Mouse (Mus musculus) right cerebral cortex, postnatal 10 days (tissue): Measurements from ENCODE around the gene H2al1b.
A peak's percentile ranks its signal among the peaks of the same experiment; 100 is the strongest.
"Not testable (repeated sequence)": the region's sequence is repeated elsewhere in the genome, so short reads cannot be mapped to it uniquely, and the experiment has no call there.

ENCODE experiments used
- DNase-seq, 2 experiments: peaks; one replicate each; pipeline ENCODE4 v3.0.0; 2021; ENCODE audit warnings: low spot score in 2 of 2

H2al1b gene

DNA sequence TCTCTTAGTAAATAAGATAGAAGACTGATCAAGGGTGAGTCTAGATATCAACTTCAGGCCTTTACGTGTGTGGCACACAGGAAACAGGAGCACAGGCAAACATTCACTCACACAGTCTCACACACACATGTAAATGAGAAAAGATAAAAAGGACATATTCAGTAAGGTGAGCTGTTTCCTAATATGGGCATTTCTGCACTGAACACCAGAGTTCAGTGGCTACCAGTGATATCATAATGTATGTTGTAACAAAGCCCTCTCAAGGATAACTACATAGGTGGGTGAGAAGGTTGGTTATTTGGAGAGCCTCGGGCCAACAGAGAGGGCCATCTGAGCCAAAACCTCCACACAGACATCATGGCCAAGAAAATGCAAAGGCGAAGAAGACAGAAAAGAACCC, at the start of gene H2al1b:
TSS of gene H2al1b (plus strand) at position 301 of the 400 bp plus-strand sequence.
- not testable (repeated sequence) for DNase-seq

DNA sequence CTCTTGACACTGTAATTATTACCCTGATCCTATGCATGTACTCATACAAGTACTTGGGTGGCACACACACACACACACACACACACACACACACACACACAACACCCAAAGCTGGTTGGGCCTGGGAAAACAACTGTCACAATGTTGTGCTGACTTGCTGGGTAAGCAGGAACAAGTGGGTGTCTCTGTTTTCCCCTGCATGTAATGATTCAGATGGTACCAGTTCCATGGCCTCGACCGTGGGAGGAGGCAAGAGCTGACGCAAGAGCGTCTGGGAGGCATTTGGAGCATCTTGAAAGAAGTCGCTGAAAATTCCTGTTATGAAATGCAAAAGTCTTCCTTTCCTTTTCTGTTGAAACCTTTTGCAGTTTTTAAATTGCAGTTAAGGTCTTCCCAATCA, 48.2 kb upstream of the H2al1b start:
- peak; percentile 36 to 44 for DNase-seq

DNA sequence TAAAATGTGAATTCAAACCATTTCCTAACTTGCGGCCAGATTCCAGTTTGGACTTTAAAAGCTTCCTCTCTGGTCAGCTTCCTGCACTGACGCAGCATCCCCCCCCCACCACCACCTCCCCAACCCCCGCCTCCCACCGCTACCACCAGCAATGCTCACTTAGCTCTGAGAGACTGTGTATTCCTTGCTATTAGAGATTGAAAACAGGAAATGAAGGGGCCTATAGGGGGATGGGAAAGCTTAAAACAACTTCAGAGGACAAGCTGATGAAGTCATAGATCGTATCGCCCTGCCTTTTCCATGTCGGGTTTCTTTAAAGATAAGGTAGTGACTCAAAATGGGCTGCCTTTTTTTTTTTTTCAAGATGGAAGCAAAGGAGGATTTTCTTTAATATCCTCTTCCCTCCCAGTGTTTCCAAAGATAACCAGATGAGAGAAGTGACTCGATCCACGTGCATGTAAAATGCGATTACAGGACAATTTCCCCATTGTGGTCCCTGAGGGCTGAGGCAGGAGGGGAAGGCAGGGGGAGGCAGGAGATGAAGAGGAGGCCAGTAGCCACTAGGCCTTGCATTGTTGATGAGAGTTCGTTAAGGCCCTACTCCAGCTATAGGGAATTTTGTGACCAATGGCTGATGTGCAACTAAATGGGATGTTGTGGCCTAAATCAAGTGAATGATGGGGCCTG, 47.6 kb upstream of the H2al1b start:
- no peak for DNase-seq

DNA sequence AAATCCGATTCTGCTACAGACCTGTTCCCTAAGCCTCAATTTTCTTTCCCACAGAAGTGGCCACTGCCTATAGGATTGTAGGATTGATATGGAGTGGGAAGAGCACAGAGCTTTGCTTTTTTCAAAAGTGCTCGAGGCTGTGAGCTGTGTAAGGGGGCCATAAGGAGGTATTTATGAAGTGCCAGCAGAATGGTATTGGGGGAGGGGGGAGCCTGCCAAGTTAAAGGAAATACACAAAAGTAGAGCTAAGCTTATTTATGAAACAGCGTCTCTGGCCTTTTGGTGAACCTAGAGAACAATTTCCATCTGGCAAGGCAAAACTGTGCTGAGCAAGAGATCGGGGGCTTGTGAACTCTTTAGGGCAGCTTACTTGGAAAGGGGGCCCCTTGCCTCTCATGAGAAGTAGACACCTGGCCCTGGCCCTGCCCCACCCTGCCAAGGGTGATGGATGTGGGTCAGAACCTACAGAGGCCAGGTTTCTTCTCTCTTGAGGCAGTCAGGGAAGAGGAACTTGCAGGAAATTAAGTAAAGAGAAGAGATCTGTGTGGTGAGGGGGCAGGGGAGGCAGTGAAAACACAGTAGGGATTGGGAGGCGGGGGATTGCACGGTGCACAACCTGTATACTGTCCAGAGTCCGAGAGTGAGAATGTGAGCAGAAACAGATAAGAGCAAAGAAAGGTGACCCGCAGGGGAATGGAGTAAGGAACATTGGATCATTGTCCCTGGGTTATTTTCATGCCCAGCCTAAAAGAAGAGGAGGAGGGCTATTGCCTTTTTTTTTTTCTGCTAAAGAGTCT, 46.5 kb upstream of the H2al1b start:
- DNase-seq = no peak

DNA sequence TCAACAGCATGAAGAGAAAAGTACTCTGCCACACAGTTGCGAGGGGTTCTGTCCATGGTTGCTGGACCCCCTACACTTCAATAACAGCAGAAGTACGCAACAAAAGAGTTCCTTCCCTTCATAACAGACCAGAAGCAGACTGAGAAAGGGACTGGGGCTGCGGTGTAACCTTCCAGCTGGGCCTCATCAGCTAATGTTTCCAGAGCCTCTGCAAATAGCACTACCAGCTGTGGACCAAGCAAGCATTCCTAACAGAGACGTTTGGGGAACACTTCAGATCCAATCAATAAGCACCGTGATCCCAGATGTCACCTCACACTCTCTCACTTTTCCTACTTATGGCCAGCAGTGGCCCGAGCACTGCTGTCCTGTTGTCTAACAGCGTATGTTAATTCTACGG, 37.3 kb upstream of the H2al1b start:
- no peak for DNase-seq

DNA sequence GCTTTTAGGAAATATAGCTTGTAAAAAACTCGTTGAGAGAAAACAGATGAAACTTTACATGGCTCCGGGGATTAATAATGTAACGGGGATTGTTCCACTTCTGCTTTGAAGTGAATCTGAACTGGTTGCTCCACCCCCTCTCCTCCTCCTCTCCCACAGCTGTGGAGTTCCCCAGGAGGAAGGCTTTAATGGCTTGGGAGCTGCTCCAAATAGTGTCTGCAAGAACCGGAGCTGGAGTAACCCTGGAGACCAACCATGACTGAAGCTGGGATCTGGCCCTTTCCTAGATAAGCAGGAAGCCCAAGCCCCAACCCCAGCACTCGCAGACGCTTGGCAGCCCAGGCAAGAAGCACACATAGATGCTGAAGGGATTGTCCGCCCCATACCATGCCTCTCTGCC, 34.4 kb upstream of the H2al1b start:
- peak; percentile 27 to 29 for DNase-seq

DNA sequence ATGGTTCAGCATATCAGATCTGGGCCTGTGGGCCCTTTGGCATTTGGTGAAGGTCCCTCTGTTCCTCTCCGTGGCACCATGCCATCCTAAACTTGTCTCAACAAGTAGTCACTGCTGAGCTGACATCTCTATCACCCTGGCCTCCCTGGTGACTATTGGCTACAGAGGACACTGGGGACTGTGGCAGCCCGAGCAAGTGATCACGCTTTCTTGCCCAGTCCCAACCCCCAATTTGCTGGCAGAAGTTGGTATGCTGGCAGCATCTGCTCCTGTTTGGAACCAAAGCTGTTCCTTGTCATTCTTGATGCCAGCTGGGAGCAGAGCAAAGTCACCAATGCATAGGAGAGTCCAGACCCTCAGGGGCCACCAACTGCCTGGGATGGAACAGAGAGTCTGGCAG, 33.2 kb upstream of the H2al1b start:
- peak; percentile 61 to 67 for DNase-seq

DNA sequence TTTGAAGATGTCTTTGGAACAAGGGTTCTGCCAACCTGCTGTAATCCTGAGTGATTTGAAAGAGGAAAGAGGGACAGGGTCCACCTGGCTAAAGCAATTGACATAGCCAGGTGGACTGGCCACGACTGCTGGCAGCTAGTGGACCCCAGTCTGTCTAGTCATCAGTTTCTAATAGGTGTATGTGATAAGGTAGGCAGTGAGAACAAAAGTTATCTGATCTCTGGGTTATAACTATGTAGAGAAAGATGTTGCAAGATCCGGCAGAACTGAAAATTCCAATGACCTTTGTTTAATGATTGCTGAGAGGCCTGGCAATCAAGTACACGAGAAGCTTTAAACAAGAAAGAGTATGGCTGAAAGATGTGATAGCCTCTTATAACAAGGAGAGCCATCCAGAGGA, 29.0 kb upstream of the H2al1b start:
- DNase-seq = no peak

DNA sequence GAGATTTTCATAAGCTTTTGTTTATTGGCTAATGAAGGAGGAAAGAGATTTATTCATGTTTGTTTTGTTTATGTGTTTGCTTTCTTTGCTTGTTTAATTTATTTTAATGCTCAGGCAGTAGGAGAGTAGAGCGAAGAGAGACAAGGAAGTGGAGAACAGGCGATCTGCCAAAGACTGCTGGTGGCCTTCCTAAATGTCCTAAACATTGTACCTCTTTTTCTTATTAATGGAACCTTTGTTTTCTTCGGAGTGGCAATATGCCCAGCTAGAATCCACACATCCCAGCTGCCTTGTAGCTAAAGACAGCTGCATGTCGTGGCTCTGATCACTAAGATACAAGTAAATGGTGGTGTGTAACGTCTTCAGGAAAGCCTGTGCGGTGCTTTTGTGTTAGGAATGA, 25.1 kb upstream of the H2al1b start:
- DNase-seq = peak in 1 of 2 experiments; percentile 27

DNA sequence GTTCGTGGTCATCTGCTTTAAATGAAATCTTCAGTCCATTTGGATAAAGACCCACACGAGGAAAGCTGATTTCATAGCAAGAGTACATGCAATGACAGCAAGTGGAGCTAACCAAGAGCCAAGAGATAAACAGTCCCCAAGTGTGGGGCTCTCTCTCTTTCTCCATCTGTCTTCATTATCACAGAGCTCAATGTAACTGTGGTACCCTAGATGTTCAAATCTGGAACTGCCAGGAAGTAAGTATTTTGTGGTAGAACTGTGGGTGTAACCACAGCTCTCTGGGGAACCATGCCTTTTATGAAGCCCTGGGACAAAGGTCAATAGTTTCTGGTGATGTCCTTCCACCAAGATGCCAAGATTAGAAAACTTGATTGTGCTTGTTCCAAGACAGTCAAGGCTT, 21.5 kb upstream of the H2al1b start:
- DNase-seq = no peak

DNA sequence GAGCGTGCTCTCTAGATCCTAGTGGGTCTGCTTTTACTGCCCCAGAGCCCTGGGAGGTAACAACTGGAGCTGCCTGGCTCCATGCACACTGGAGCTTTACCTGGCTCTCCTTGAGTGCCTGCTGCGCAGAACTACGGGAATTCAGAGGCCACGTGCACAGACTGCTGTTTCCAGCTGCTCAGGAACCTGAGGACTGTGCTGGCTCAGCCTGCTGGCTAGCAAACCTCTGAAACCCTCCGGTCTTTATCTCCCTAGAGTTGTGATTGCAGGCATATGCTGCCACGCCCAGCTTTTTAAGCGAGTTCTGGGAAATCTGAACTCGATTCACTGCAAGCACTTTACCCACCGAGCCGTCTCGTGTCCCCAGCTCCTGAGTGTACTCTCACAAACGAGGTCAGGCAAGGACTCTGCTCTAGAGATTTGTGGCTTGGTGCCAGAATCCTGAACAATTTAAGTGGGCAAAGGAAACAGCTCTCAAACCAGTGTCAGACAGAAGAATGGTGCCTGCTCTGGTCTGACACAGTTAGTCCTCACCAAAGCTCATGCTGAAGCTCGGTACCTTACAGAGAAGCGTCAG, 13.8 kb upstream of the H2al1b start:
- DNase-seq = peak; percentile 24

DNA sequence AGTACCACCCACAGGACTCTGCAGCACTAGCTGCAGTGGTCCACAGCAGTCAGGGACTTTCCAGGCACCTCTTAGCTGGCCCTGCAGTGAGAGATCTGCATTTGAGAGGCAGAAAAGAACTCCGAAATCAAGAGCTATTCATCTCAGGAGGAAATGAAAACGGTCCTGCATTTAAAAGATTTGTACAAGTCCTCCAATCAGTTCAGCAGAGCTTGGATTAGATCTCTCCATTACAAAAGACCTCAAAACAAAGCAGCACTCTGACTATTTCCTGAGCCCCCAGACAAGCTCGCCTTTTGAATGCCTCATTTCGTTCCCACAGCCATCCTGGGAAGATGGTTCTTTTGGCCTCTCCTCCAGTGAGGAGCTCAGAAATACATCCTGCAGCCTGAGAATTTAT, 13.0 kb upstream of the H2al1b start:
- DNase-seq = no peak

DNA sequence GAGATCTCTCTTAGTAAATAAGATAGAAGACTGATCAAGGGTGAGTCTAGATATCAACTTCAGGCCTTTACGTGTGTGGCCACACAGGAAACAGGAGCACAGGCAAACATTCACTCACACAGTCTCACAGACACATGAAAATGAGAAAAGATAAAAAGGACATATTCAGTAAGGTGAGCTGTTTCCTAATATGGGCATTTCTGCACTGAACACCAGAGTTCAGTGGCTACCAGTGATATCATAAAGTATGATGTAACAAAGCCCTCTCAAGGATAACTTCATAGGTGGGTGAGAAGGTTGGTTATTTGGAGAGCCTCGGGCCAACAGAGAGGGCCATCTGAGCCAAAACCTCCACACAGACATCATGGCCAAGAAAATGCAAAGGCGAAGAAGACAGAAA, 3.3 kb upstream of the H2al1b start, which contains the start of gene H2al1a:
TSS of gene H2al1a (plus strand) at position 301 of the 400 bp plus-strand sequence.
- not testable (repeated sequence) for DNase-seq

DNA sequence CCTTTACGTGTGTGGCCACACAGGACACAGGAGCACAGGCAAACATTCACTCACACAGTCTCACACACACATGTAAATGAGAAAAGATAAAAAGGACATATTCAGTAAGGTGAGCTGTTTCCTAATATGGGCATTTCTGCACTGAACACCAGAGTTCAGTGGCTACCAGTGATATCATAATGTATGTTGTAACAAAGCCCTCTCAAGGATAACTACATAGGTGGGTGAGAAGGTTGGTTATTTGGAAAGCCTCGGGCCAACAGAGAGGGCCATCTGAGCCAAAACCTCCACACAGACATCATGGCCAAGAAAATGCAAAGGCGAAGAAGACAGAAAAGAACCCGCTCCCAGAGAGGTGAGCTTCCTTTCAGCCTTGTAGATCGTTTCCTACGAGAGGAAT, 3.1 kb downstream of the H2al1b start, which contains the start of gene H2al1c:
TSS of gene H2al1c (plus strand) at position 301 of the 400 bp plus-strand sequence.
- not testable (repeated sequence) for DNase-seq

DNA sequence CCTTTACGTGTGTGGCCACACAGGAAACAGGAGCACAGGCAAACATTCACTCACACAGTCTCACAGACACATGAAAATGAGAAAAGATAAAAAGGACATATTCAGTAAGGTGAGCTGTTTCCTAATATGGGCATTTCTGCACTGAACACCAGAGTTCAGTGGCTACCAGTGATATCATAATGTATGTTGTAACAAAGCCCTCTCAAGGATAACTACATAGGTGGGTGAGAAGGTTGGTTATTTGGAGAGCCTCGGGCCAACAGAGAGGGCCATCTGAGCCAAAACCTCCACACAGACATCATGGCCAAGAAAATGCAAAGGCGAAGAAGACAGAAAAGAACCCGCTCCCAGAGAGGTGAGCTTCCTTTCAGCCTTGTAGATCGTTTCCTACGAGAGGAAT, 6.3 kb downstream of the H2al1b start, which contains the start of gene H2al1d:
TSS of gene H2al1d (plus strand) at position 301 of the 400 bp plus-strand sequence.
- DNase-seq = not testable (repeated sequence)

DNA sequence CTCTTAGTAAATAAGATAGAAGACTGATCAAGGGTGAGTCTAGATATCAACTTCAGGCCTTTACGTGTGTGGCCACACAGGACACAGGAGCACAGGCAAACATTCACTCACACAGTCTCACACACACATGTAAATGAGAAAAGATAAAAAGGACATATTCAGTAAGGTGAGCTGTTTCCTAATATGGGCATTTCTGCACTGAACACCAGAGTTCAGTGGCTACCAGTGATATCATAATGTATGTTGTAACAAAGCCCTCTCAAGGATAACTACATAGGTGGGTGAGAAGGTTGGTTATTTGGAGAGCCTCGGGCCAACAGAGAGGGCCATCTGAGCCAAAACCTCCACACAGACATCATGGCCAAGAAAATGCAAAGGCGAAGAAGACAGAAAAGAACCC, 9.4 kb downstream of the H2al1b start, which contains the start of gene H2al1e:
TSS of gene H2al1e (plus strand) at position 301 of the 400 bp plus-strand sequence.
- not testable (repeated sequence) for DNase-seq

DNA sequence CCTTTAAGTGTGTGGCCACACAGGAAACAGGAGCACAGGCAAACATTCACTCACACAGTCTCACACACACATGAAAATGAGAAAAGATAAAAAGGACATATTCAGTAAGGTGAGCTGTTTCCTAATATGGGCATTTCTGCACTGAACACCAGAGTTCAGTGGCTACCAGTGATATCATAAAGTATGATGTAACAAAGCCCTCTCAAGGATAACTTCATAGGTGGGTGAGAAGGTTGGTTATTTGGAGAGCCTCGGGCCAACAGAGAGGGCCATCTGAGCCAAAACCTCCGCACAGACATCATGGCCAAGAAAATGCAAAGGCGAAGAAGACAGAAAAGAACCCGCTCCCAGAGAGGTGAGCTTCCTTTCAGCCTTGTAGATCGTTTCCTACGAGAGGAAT, 12.6 kb downstream of the H2al1b start, which contains the start of gene H2al1f:
TSS of gene H2al1f (plus strand) at position 301 of the 400 bp plus-strand sequence.
- not testable (repeated sequence) for DNase-seq

DNA sequence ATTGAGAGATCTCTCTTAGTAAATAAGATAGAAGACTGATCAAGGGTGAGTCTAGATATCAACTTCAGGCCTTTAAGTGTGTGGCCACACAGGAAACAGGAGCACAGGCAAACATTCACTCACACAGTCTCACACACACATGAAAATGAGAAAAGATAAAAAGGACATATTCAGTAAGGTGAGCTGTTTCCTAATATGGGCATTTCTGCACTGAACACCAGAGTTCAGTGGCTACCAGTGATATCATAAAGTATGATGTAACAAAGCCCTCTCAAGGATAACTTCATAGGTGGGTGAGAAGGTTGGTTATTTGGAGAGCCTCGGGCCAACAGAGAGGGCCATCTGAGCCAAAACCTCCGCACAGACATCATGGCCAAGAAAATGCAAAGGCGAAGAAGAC, 15.7 kb downstream of the H2al1b start, which contains the start of gene H2al1g:
TSS of gene H2al1g (plus strand) at position 301 of the 400 bp plus-strand sequence.
- DNase-seq = not testable (repeated sequence)

DNA sequence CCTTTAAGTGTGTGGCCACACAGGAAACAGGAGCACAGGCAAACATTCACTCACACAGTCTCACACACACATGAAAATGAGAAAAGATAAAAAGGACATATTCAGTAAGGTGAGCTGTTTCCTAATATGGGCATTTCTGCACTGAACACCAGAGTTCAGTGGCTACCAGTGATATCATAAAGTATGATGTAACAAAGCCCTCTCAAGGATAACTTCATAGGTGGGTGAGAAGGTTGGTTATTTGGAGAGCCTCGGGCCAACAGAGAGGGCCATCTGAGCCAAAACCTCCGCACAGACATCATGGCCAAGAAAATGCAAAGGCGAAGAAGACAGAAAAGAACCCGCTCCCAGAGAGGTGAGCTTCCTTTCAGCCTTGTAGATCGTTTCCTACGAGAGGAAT, 19.0 kb downstream of the H2al1b start, which contains the start of gene H2al1h:
TSS of gene H2al1h (plus strand) at position 301 of the 400 bp plus-strand sequence.
- not testable (repeated sequence) for DNase-seq

DNA sequence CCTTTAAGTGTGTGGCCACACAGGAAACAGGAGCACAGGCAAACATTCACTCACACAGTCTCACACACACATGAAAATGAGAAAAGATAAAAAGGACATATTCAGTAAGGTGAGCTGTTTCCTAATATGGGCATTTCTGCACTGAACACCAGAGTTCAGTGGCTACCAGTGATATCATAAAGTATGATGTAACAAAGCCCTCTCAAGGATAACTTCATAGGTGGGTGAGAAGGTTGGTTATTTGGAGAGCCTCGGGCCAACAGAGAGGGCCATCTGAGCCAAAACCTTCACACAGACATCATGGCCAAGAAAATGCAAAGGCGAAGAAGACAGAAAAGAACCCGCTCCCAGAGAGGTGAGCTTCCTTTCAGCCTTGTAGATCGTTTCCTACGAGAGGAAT, 22.1 kb downstream of the H2al1b start, which contains the start of gene H2al1i:
TSS of gene H2al1i (plus strand) at position 301 of the 400 bp plus-strand sequence.
- not testable (repeated sequence) for DNase-seq

DNA sequence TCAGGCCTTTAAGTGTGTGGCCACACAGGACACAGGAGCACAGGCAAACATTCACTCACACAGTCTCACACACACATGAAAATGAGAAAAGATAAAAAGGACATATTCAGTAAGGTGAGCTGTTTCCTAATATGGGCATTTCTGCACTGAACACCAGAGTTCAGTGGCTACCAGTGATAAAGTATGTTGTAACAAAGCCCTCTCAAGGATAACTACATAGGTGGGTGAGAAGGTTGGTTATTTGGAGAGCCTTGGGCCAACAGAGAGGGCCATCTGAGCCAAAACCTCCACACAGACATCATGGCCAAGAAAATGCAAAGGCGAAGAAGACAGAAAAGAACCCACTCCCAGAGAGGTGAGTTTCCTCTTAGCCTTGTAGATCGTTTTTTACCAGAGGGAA, 25.3 kb downstream of the H2al1b start, which contains the start of gene H2al1j:
TSS of gene H2al1j (plus strand) at position 301 of the 400 bp plus-strand sequence.
- DNase-seq = not testable (repeated sequence)

DNA sequence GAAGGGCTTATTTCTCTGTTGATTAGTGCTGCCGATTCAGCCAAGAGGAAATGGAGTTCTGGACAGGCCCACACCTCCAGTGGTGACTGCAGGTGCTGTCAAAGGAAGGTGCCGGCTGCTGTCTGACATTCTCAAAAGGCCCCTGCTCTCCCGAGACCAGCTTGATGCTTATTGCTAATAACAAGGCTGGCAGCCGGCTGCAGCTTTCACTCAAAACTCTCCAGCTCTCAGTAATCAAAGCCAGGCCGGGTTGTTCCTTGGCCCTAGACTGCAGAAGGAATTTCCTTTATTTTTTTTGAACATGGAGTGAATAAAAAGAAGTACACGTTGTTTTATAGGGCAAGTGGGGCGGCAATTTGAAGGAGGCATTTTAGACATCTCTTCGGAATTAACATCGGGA, 43.5 kb downstream of the H2al1b start:
- peak; percentile 24 to 36 for DNase-seq
